Mouse (Mus musculus) liver, adult 2 months (tissue): ENCODE results near the gene Nbea. TPM values are rescaled to one million over a fixed set of nuclear protein-coding genes. Genes with fewer than 3 reads are reported as not detected.

ENCODE experiments used
- DNase-seq: peaks from one replicate; pipeline ENCODE4 v3.0.0-alpha.2; 2011; ENCODE audit warnings: low read depth, low spot score; ENCODE audit errors: extremely low read depth
- H3K27ac ChIP-seq: fragments of 200-500 bp; replicated peaks from 2 replicates; pipeline ENCODE4 v1.5.1; 2012; ENCODE audit warnings: low read depth, mild to moderate bottlenecking, control low read depth, inconsistent platforms, low read length; ENCODE audit not compliant: insufficient read depth
- H3K27me3 ChIP-seq: fragments of 200-500 bp; 2 replicates; pipeline ENCODE4 v1.6.1; 2012; ENCODE audit warnings: mild to moderate bottlenecking, moderate library complexity, low read length, inconsistent platforms; ENCODE audit not compliant: control insufficient read depth, insufficient read depth
- H3K36me3 ChIP-seq: fragments of 200-500 bp; 2 replicates; pipeline ENCODE4 v1.6.1; 2012; ENCODE audit warnings: low read length, inconsistent platforms; ENCODE audit not compliant: control insufficient read depth, insufficient read depth
- H3K4me1 ChIP-seq: fragments of 200-500 bp; 2 replicates; pipeline ENCODE4 v1.6.1; 2011; ENCODE audit warnings: low read length; ENCODE audit not compliant: control insufficient read depth, insufficient read depth
- H3K4me3 ChIP-seq: fragments of 200-500 bp; 2 replicates; pipeline ENCODE4 v1.5.1; 2011; ENCODE audit warnings: low read depth, mild to moderate bottlenecking, control low read depth, low read length, moderate library complexity; ENCODE audit not compliant: insufficient read depth
- H3K79me2 ChIP-seq: fragments of 200-500 bp; 2 replicates; pipeline ENCODE4 v1.6.1; 2012; ENCODE audit warnings: inconsistent platforms, mild to moderate bottlenecking, low read length, moderate library complexity; ENCODE audit not compliant: control insufficient read depth, insufficient read depth
- H3K9ac ChIP-seq: fragments of 200-500 bp; 2 replicates; pipeline ENCODE4 v1.6.1; 2012; ENCODE audit warnings: low read depth, mild to moderate bottlenecking, control low read depth, inconsistent platforms, low read length
- CTCF ChIP-seq: fragments of 200-500 bp; IDR thresholded peaks from 2 replicates; pipeline ENCODE4 v1.5.1; 2011; ENCODE audit warnings: low read depth, low read length, control low read depth
- POLR2A ChIP-seq: fragments of 200-500 bp; IDR thresholded peaks from 2 replicates; pipeline ENCODE4 v1.6.1; 2011; ENCODE audit warnings: low read length, control low read depth; ENCODE audit not compliant: insufficient read depth; ENCODE audit errors: extremely low read depth
- WGBS: fragments of 180-500 bp; shearing (Covaris S2); methylation state at CpG from one replicate; pipeline ENCODE4 v1.1.7; 2018; 5-methylcytosine and 5-hydroxymethylcytosine counted together
- polyA plus RNA-seq: library from polyadenylated mRNA; depleted of rRNA; stranded (reverse); fragments of >200 nt; gene quantifications from 2 replicates; pipeline ENCODE4 v1.2.3, GENCODE M21; 2012
- total RNA-seq: library from RNA; depleted of rRNA; stranded (reverse); fragments of >200 nt; gene quantifications from 2 replicates; pipeline ENCODE4 v1.2.3, GENCODE M21; 2014

Gene Nbea
- total and polyA plus RNA-seq, 2 experiments = 0.38 to 1.9 TPM

DNA sequence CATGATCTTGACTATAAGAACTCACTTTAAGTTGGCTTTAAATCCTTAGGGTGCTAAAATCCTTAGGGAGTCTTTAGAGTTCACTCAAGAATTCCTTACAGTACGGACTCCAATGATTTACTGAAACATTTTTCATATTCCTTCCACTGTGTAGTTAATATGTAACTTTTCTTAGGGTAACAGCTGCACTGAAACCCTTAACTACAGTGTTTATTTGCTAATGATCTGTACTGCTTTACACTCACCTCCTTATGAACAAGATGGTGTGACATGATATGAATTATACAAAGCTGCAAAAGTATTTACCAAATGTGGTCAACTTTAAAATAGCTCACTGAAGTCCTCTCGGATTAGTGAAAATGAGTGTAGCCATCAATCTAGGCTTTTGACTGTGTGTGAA, 365.4 kb downstream of the Nbea start:
- 88% methylated on average over 2 of the region's 2 CpGs for WGBS
- DNase-seq = no peak
- H3K79me2 ChIP-seq = no peaks in the 10 kb centered on the region
- H3K4me1 ChIP-seq = no peaks in the 10 kb centered on the region
- no peaks in the 10 kb centered on the region for H3K27me3 ChIP-seq
- TF ChIP-seq POLR2A = no peak
- TF ChIP-seq CTCF = no peak
- H3K4me3 ChIP-seq = no peak overlapping the region
- H3K9ac ChIP-seq = no peak overlapping the region
- no peaks in the 10 kb centered on the region for H3K36me3 ChIP-seq
- no peak overlapping the region for H3K27ac ChIP-seq

DNA sequence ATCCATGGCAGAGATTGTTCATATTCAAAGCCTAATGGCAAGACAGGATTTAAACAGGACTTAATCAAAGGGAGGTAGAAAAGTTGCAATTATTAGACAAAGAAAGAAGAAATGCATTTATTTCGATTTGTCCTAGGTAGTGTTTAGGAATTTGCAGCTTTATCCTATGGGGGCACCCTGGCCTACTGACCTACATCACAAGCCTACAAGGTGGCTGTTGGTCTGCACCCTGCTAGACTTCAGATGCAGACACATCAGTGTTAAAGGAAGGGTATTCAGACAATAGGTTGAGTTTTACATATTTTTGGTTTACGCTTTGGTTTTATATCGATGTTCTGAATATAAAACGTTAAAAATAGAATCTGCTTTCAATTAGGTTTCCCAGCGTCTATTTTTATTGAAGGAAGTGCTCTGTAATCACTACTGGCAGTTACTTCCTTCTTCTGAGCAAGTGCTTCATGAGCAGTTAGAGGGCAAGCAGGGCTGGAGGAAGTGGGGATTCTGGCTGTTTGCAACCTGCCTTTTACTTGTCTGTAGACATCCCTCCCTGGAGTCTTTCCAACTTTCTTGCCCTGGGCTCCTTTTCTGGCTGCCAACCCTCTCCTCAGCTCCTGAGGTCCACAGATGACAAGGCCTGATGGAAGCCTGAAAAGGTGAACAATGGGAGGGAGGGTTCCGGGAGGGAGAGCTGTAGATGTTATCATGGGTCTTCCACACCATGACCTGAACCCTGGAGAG, 366.7 kb downstream of the Nbea start:
- no peaks in the 10 kb centered on the region for H3K4me1 ChIP-seq
- DNase-seq = peak; percentile 16
- TF ChIP-seq POLR2A (no peak), CTCF (no peak)

DNA sequence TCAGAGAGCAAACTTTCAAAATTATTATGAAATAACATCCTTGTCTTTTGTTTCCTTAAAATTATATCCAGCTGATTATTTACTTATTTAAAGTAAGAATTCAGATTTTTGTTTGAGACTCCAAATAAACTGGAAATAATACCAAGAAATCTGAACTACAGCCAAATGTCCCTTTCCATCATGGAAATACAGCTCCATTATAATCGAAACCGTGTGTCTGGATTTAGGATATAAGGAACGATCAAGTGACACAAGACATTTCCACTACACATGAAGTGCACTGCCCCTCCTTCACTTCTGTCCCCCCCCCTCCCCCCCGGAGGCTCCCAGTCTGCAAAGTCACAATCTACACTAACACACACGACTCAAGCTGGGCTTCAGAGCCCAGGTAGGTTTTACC, 367.4 kb downstream of the Nbea start:
- no peak overlapping the region for H3K9ac ChIP-seq
- H3K36me3 ChIP-seq = no peaks in the 10 kb centered on the region
- 76% methylated on average over 5 of the region's 5 CpGs for WGBS

More for the DNA sequence above, 366.7 kb downstream of the Nbea start:
- Histone ChIP-seq H3K9ac (no peak overlapping the region), H3K79me2 (no peaks in the 10 kb centered on the region), H3K4me3 (no peak overlapping the region), H3K36me3 (no peaks in the 10 kb centered on the region), H3K27me3 (no peaks in the 10 kb centered on the region), H3K27ac (no peak overlapping the region)
- WGBS = 75% methylated on average over 6 of the region's 6 CpGs

GRCm38 (mm10) chr3:55814993-55815625, 368.4 kb downstream of the Nbea start:
- H3K4me1 ChIP-seq = no peaks in the 10 kb centered on the region
- no peaks in the 10 kb centered on the region for H3K27me3 ChIP-seq
- H3K27ac ChIP-seq = no peak overlapping the region
- 88% methylated on average over 5 of the region's 5 CpGs for WGBS
- no peak overlapping the region for H3K4me3 ChIP-seq
- H3K9ac ChIP-seq = no peak overlapping the region
- no peaks in the 10 kb centered on the region for H3K79me2 ChIP-seq
- no peak for DNase-seq
- H3K36me3 ChIP-seq = no peaks in the 10 kb centered on the region
- TF ChIP-seq POLR2A (no peak), CTCF (no peak)

More for the DNA sequence above, 367.4 kb downstream of the Nbea start:
- Histone ChIP-seq H3K27me3 (no peaks in the 10 kb centered on the region), H3K4me3 (no peak overlapping the region), H3K4me1 (no peaks in the 10 kb centered on the region), H3K27ac (no peak overlapping the region), H3K79me2 (no peaks in the 10 kb centered on the region)
- DNase-seq = no peak
- TF ChIP-seq POLR2A (no peak), CTCF (no peak)

- H3K4me3 ChIP-seq = no peak overlapping the region
- no peaks in the 10 kb centered on the region for H3K4me1 ChIP-seq
- no peaks in the 10 kb centered on the region for H3K36me3 ChIP-seq
- no peak for DNase-seq
- no peaks in the 10 kb centered on the region for H3K79me2 ChIP-seq
- H3K27me3 ChIP-seq = no peaks in the 10 kb centered on the region
- no peak overlapping the region for H3K27ac ChIP-seq
- WGBS = 59% methylated on average over 2 of the region's 2 CpGs
- TF ChIP-seq CTCF (no peak), POLR2A (no peak)
- no peak overlapping the region for H3K9ac ChIP-seq
Observed at GRCm38 (mm10) chr3:55794768-55795167, 388.7 kb downstream of the Nbea start.
